Mouse (Mus musculus) ES-E14 (cell line): ENCODE measurements at regions not wholly inside any gene's neighbourhood (a gene's known extent, or its start where the extent isn't known, plus 50 kb on each side); places are given as distances from the start of the nearest gene placed in this dataset.

Experiments
- CHD2 ChIP-seq: IDR thresholded peaks from 2 replicates; pipeline ENCODE4 v1.6.1; 2014; ENCODE audit warnings: mild to moderate bottlenecking, low read depth, low read length, inconsistent platforms
- HCFC1 ChIP-seq: IDR thresholded peaks from 2 replicates; pipeline ENCODE4 v1.6.1; 2012; ENCODE audit warnings: low read length, inconsistent platforms, borderline replicate concordance; ENCODE audit not compliant: insufficient read depth
- ZC3H11A ChIP-seq: IDR thresholded peaks from 2 replicates; pipeline ENCODE4 v1.6.1; 2012; ENCODE audit warnings: low read depth, mild to moderate bottlenecking, inconsistent platforms, low read length, borderline replicate concordance

DNA sequence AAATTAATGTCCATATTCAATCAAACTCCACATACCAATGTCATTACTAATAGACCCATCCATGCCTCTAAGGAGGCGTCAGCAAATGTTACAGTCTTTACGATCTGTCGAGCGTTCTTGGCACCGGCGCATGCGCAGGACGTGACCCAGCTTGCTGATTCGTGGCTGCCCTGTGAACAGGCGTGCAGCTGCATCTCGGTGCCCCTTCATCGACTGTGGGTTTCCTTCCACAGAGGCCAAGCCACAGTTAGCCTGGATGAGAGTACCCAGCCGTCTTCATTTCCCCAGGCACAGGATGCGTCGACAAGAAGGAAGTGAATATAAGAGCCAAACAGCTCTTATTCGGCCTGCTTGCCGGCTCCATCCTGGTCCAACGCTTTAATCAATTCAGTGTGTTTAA is 193.8 kb upstream of the Jarid2 start:
- no peak for TF ChIP-seq HCFC1
- TF ChIP-seq CHD2, result no peak
- no peak for TF ChIP-seq ZC3H11A
